Mouse (Mus musculus) kidney, postnatal 36 days (tissue): ENCODE data around the gene Cyp2j7.
"Not testable (repeated sequence)": the region's sequence is repeated elsewhere in the genome, so short reads cannot be mapped to it uniquely, and the experiment has no call there.

Experiments
- DNase-seq, 2 experiments: peaks; one replicate each; pipeline ENCODE4 v3.0.0; 2021 to 2022; ENCODE audit warnings: mixed read lengths in 2 of 2

Gene Cyp2j7

GRCm38 (mm10) chr4:96236559-96236958 lies at the start of gene Cyp2j7:
Cyp2j7 (minus strand) TSS chr4:96236659.
- no peak for DNase-seq

GRCm38 (mm10) chr4:96276896-96277295 lies 40.4 kb upstream of the Cyp2j7 start:
- not testable (repeated sequence) for DNase-seq

GRCm38 (mm10) chr4:96273907-96274306 lies 37.4 kb upstream of the Cyp2j7 start:
- DNase-seq = peak; percentile 59 to 85

- DNase-seq = no peak
These were observed 39.8 kb downstream of the Cyp2j7 start for GRCm38 (mm10) chr4:96196701-96197100.

GRCm38 (mm10) chr4:96189321-96189720 lies 47.1 kb downstream of the Cyp2j7 start:
- DNase-seq = not testable (repeated sequence)

GRCm38 (mm10) chr4:96188671-96189070 lies 47.8 kb downstream of the Cyp2j7 start:
- not testable (repeated sequence) for DNase-seq

GRCm38 (mm10) chr4:96188146-96188545 lies 48.3 kb downstream of the Cyp2j7 start:
- peak in 1 of 2 experiments; percentile 10 for DNase-seq

- DNase-seq = not testable (repeated sequence)
These were observed 51.7 kb downstream of the Cyp2j7 start for GRCm38 (mm10) chr4:96184716-96185115.

- no peak for DNase-seq
These were observed 73.6 kb downstream of the Cyp2j7 start for GRCm38 (mm10) chr4:96162839-96163238.

- DNase-seq = no peak
These were observed 74.9 kb downstream of the Cyp2j7 start for GRCm38 (mm10) chr4:96161575-96161974.
